Mouse (Mus musculus) 3134 (cell line): Measurements from ENCODE around the gene Gipc3.

Source experiments
- DNase-seq: peaks from one replicate; pipeline ENCODE4 v3.0.0-alpha.2; 2011; ENCODE audit warnings: low spot score; ENCODE audit not compliant: insufficient read length; ENCODE audit errors: extremely low read depth

The Gipc3 gene

GRCm38 (mm10) chr10:81349146-81349545, 6.1 kb upstream of the Gipc3 start:
- peak; percentile 72 for DNase-seq

GRCm38 (mm10) chr10:81346453-81347067, 3.5 kb upstream of the Gipc3 start:
- no peak for DNase-seq

GRCm38 (mm10) chr10:81345162-81345534, 2.1 kb upstream of the Gipc3 start:
- DNase-seq: no peak

- DNase-seq: no peak
Observed at GRCm38 (mm10) chr10:81344421-81345161, 1.5 kb upstream of the Gipc3 start.

GRCm38 (mm10) chr10:81341333-81341949, 1.6 kb downstream of the Gipc3 start:
- DNase-seq: peak; percentile 60

- no peak for DNase-seq
Observed at GRCm38 (mm10) chr10:81340551-81341332, 2.3 kb downstream of the Gipc3 start.

- DNase-seq: no peak
Observed at GRCm38 (mm10) chr10:81336558-81336957, 6.5 kb downstream of the Gipc3 start.

- no peak for DNase-seq
Observed at GRCm38 (mm10) chr10:81335393-81336340, 7.4 kb downstream of the Gipc3 start.

GRCm38 (mm10) chr10:81334324-81334723, 8.7 kb downstream of the Gipc3 start:
- DNase-seq: no peak

GRCm38 (mm10) chr10:81332277-81332676, 10.8 kb downstream of the Gipc3 start:
- DNase-seq: no peak

- peak; percentile 66 for DNase-seq
Observed at GRCm38 (mm10) chr10:81330007-81330406, 13.1 kb downstream of the Gipc3 start.

GRCm38 (mm10) chr10:81329194-81329975, 13.7 kb downstream of the Gipc3 start:
- DNase-seq: peak; percentile 58

GRCm38 (mm10) chr10:81328386-81328785, 14.7 kb downstream of the Gipc3 start, which contains the start of gene Tbxa2r:
Gene Tbxa2r, plus strand, starts transcription at chr10:81328731.
- DNase-seq: no peak

- no peak for DNase-seq
Observed at GRCm38 (mm10) chr10:81327959-81328358, 15.1 kb downstream of the Gipc3 start.

- DNase-seq: no peak
Observed at GRCm38 (mm10) chr10:81326858-81327257, 16.2 kb downstream of the Gipc3 start.

GRCm38 (mm10) chr10:81325781-81326180, 17.3 kb downstream of the Gipc3 start:
- no peak for DNase-seq

GRCm38 (mm10) chr10:81325176-81325575, 17.9 kb downstream of the Gipc3 start:
- no peak for DNase-seq

GRCm38 (mm10) chr10:81323791-81324530, 19.1 kb downstream of the Gipc3 start:
- DNase-seq: no peak
